Comparison of ENCODE assay signal across 10 mouse cellular contexts in genomic region chr8:70891356-70891755, GRCm38 (mm10). TPM values are rescaled to one million over a fixed set of nuclear protein-coding genes. Genes with fewer than 3 reads are reported as not detected.
A peak's percentile ranks its signal among the peaks of the same experiment; 100 is the strongest.
DNase-seq lines count a peak whose midpoint lies in the region; ATAC-seq and TF ChIP-seq lines count a peak whose summit lies in the region.
"Had no signal": no experiment of that assay in that cellular context is flagged by ENCODE, and none has a peak within 500 bp of the region (broad histone marks: within the 10 kb centered on the region; RNA-seq: fewer than 3 reads in every experiment).

No protein-coding gene starts in this region.

- TF ChIP-seq EP300 in liver, postnatal 0 days (IDR thresholded peaks at IDR 0.05; ENCODE audit: low read depth), result no peak

- H3K27me3 ChIP-seq in neural tube, embryonic 11.5 days (ENCODE audit: control insufficient read depth, insufficient read depth, low read length), result peaks cover 32% of the 10 kb centered on the region
- peaks cover 62% of the 10 kb centered on the region for H3K27me3 ChIP-seq in neural tube, embryonic 15.5 days (replicated peaks)
- no peaks in the 10 kb centered on the region for H3K27me3 ChIP-seq in kidney, adult 2 months (replicated peaks; ENCODE audit: control insufficient read depth, insufficient read depth, low read length)
- peaks cover 37% of the 10 kb centered on the region for H3K27me3 ChIP-seq in liver, postnatal 0 days (ENCODE audit: insufficient read depth, low read length)
- peaks cover 48% of the 10 kb centered on the region for H3K27me3 ChIP-seq in hindbrain, embryonic 16.5 days (replicated peaks; ENCODE audit: control insufficient read depth, insufficient read depth, low read length)

- H3K9ac ChIP-seq in neural tube, embryonic 11.5 days (ENCODE audit: low read length), result no peak overlapping the region
- no peak overlapping the region for H3K9ac ChIP-seq in neural tube, embryonic 15.5 days (replicated peaks)
- no peak overlapping the region for H3K9ac ChIP-seq in liver, postnatal 0 days (replicated peaks)
- no peak overlapping the region for H3K9ac ChIP-seq in hindbrain, embryonic 16.5 days (ENCODE audit: low read depth, low read length)
- H3K9ac ChIP-seq: neural tube, embryonic 12.5 days had no signal

- H3K4me3 ChIP-seq in neural tube, embryonic 11.5 days (ENCODE audit: low read depth, low read length), result peak overlapping the region; percentile 10; the same call in 1 of the 2 replicates
- no peak overlapping the region for H3K4me3 ChIP-seq in neural tube, embryonic 15.5 days (replicated peaks)
- H3K4me3 ChIP-seq in kidney, adult 2 months (ENCODE audit: insufficient read depth, low read depth, low read length), result no peak overlapping the region
- H3K4me3 ChIP-seq in liver, postnatal 0 days (ENCODE audit: low read depth, low read length), result no peak overlapping the region
- H3K4me3 ChIP-seq in hindbrain, embryonic 16.5 days (ENCODE audit: low read length), result no peak overlapping the region
- H3K4me3 ChIP-seq: erythroblast, embryonic 14.5 days had no signal

- peaks cover 9% of the 10 kb centered on the region for H3K4me1 ChIP-seq in neural tube, embryonic 11.5 days (ENCODE audit: control insufficient read depth, insufficient read depth, low read length)
- H3K4me1 ChIP-seq in neural tube, embryonic 15.5 days, result peaks cover 20% of the 10 kb centered on the region
- H3K4me1 ChIP-seq in kidney, adult 2 months (ENCODE audit: control insufficient read depth, insufficient read depth, low read length), result no peaks in the 10 kb centered on the region; the same call in 1 of the 2 replicates
- H3K4me1 ChIP-seq in liver, postnatal 0 days (ENCODE audit: insufficient read depth), result peaks cover 25% of the 10 kb centered on the region
- peaks cover 16% of the 10 kb centered on the region for H3K4me1 ChIP-seq in hindbrain, embryonic 16.5 days (ENCODE audit: control insufficient read depth, insufficient read depth, low read depth, low read length)

- peaks cover 14% of the 10 kb centered on the region for H3K36me3 ChIP-seq in neural tube, embryonic 11.5 days (ENCODE audit: control insufficient read depth, insufficient read depth, low read length)
- H3K36me3 ChIP-seq in neural tube, embryonic 15.5 days, result peaks cover 27% of the 10 kb centered on the region
- no peaks in the 10 kb centered on the region for H3K36me3 ChIP-seq in kidney, adult 2 months (ENCODE audit: control insufficient read depth, insufficient read depth, low read length)
- H3K36me3 ChIP-seq in liver, postnatal 0 days (replicated peaks; ENCODE audit: insufficient read depth, low read length), result peaks cover 20% of the 10 kb centered on the region
- peaks cover 25% of the 10 kb centered on the region for H3K36me3 ChIP-seq in hindbrain, embryonic 16.5 days (ENCODE audit: control insufficient read depth, insufficient read depth, low read length)

- H3K4me2 ChIP-seq in neural tube, embryonic 11.5 days (ENCODE audit: low read depth), result no peak overlapping the region
- H3K4me2 ChIP-seq in neural tube, embryonic 15.5 days, result no peak overlapping the region
- H3K4me2 ChIP-seq in liver, postnatal 0 days (ENCODE audit: low read depth, low read length), result no peak overlapping the region
- H3K4me2 ChIP-seq in hindbrain, embryonic 16.5 days (ENCODE audit: low read length), result no peak overlapping the region

- 4% methylated on average over 21 of the region's 21 CpGs for WGBS in neural tube, embryonic 11.5 days
- WGBS in neural tube, embryonic 15.5 days, result 9% methylated on average over 21 of the region's 21 CpGs
- WGBS in kidney, adult 2 months, result 11% methylated on average over 21 of the region's 21 CpGs
- 8% methylated on average over 21 of the region's 21 CpGs for WGBS in liver, postnatal 0 days (ENCODE audit: insufficient replicate concordance)
- WGBS in hindbrain, embryonic 16.5 days, result 15% methylated on average over 20 of the region's 21 CpGs

- TF ChIP-seq POLR2A in kidney, adult 2 months (IDR thresholded peaks at IDR 0.05; ENCODE audit: low read depth, low read length), result no peak

- no peak for ATAC-seq in neural tube, embryonic 11.5 days (ENCODE audit: insufficient read depth, low FRiP score, low TSS enrichment)
- no peak for ATAC-seq in neural tube, embryonic 15.5 days (ENCODE audit: low FRiP score)
- peak; percentile 60 for ATAC-seq in liver, postnatal 0 days
- no peak for ATAC-seq in hindbrain, embryonic 16.5 days

- H3K27ac ChIP-seq in neural tube, embryonic 11.5 days (ENCODE audit: low read depth, low read length), result no peak overlapping the region
- no peak overlapping the region for H3K27ac ChIP-seq in neural tube, embryonic 15.5 days (replicated peaks)
- no peak overlapping the region for H3K27ac ChIP-seq in kidney, adult 2 months (ENCODE audit: insufficient read depth, low read depth, low read length)
- no peak overlapping the region for H3K27ac ChIP-seq in liver, postnatal 0 days (ENCODE audit: low read depth)
- H3K27ac ChIP-seq in hindbrain, embryonic 16.5 days (ENCODE audit: low read depth, low read length), result no peak overlapping the region
- H3K27ac ChIP-seq: neural tube, embryonic 12.5 days had no signal

- H3K9me3 ChIP-seq in neural tube, embryonic 11.5 days (ENCODE audit: control insufficient read depth, low read length), result no peaks in the 10 kb centered on the region
- H3K9me3 ChIP-seq in neural tube, embryonic 15.5 days (replicated peaks), result no peaks in the 10 kb centered on the region
- no peaks in the 10 kb centered on the region for H3K9me3 ChIP-seq in liver, postnatal 0 days (ENCODE audit: low read length)
- peaks cover 2% of the 10 kb centered on the region; the same call in 1 of the 2 replicates for H3K9me3 ChIP-seq in hindbrain, embryonic 16.5 days (ENCODE audit: control insufficient read depth, low read length)
- H3K9me3 ChIP-seq: neural tube, embryonic 12.5 days had no signal

- DNase-seq in neural tube, embryonic 11.5 days (ENCODE audit: low spot score), result no peak
- DNase-seq in kidney, adult 2 months, result peak; percentile 73
- DNase-seq in liver, postnatal 0 days, result peak; percentile 78
- peak; percentile 73 for DNase-seq in testis, postnatal 10 days (ENCODE audit: low spot score)
- DNase-seq in frontal cortex, postnatal 14 days (ENCODE audit: low spot score in 2 of 2), result no peak
- no peak for DNase-seq in frontal cortex, postnatal 36 days (ENCODE audit: low spot score in 2 of 2)

- no peak for TF ChIP-seq CTCF in kidney, adult 2 months (conservative IDR thresholded peaks at IDR 0.05; ENCODE audit: insufficient read depth, insufficient read length, low read depth, low read length)
- no peak for TF ChIP-seq CTCF in liver, postnatal 0 days (IDR thresholded peaks at IDR 0.05; ENCODE audit: low read depth)

RNA-seq across cellular contexts. Expression of gene Slc5a5, which starts 1.2 kb away (rescaled TPM):
- polyA plus RNA-seq in neural tube, embryonic 11.5 days (2014; fragmentation: Nextera tagmentation; extraction: Ambion mirVana), result 0.87 and 1.1 TPM in 2 replicates
- polyA plus RNA-seq in neural tube, embryonic 15.5 days (2015; fragmentation: Nextera tagmentation; extraction: Ambion mirVana), result 3.0 and 3.3 TPM in 2 replicates
- polyA plus RNA-seq in kidney, adult 2 months (2012; rRNA removed), result 0.19 and 0.31 TPM in 2 replicates
- not detected in 2 replicates for polyA plus RNA-seq in liver, postnatal 0 days (2015; fragmentation: Nextera tagmentation; extraction: Ambion mirVana)
- polyA plus RNA-seq in hindbrain, embryonic 16.5 days (2015; fragmentation: Nextera tagmentation; extraction: Ambion mirVana), result 2.4 and 3.1 TPM in 2 replicates

RNA-seq across cellular contexts. Expression of gene Rpl18a, which starts 5.9 kb away (rescaled TPM):
- polyA plus RNA-seq in neural tube, embryonic 11.5 days (2014; fragmentation: Nextera tagmentation; extraction: Ambion mirVana), result 3,152 and 3,217 TPM in 2 replicates
- 2,109 and 2,618 TPM in 2 replicates for polyA plus RNA-seq in neural tube, embryonic 15.5 days (2015; fragmentation: Nextera tagmentation; extraction: Ambion mirVana)
- 3,589 and 3,709 TPM in 2 replicates for polyA plus RNA-seq in kidney, adult 2 months (2012; rRNA removed)
- polyA plus RNA-seq in liver, postnatal 0 days (2015; fragmentation: Nextera tagmentation; extraction: Ambion mirVana), result 2,490 and 2,569 TPM in 2 replicates
- polyA plus RNA-seq in hindbrain, embryonic 16.5 days (2015; fragmentation: Nextera tagmentation; extraction: Ambion mirVana), result 1,821 and 2,018 TPM in 2 replicates

RNA-seq across cellular contexts. Expression of gene Map1s, which starts 14.4 kb away (rescaled TPM):
- polyA plus RNA-seq in neural tube, embryonic 11.5 days (2014; fragmentation: Nextera tagmentation; extraction: Ambion mirVana), result 45.4 and 47.1 TPM in 2 replicates
- 59.5 and 64.6 TPM in 2 replicates for polyA plus RNA-seq in neural tube, embryonic 15.5 days (2015; fragmentation: Nextera tagmentation; extraction: Ambion mirVana)
- polyA plus RNA-seq in kidney, adult 2 months (2012; rRNA removed), result 18.4 and 24.4 TPM in 2 replicates
- 8.3 and 8.7 TPM in 2 replicates for polyA plus RNA-seq in liver, postnatal 0 days (2015; fragmentation: Nextera tagmentation; extraction: Ambion mirVana)
- 57.8 and 71.4 TPM in 2 replicates for polyA plus RNA-seq in hindbrain, embryonic 16.5 days (2015; fragmentation: Nextera tagmentation; extraction: Ambion mirVana)

RNA-seq across cellular contexts. Expression of gene Ccdc124, which starts 17.6 kb away (rescaled TPM):
- 152 and 155 TPM in 2 replicates for polyA plus RNA-seq in neural tube, embryonic 11.5 days (2014; fragmentation: Nextera tagmentation; extraction: Ambion mirVana)
- 162 and 163 TPM in 2 replicates for polyA plus RNA-seq in neural tube, embryonic 15.5 days (2015; fragmentation: Nextera tagmentation; extraction: Ambion mirVana)
- 48.9 and 49.2 TPM in 2 replicates for polyA plus RNA-seq in kidney, adult 2 months (2012; rRNA removed)
- 34.3 and 37.9 TPM in 2 replicates for polyA plus RNA-seq in liver, postnatal 0 days (2015; fragmentation: Nextera tagmentation; extraction: Ambion mirVana)
- 168 and 190 TPM in 2 replicates for polyA plus RNA-seq in hindbrain, embryonic 16.5 days (2015; fragmentation: Nextera tagmentation; extraction: Ambion mirVana)

RNA-seq across cellular contexts. Expression of gene Kcnn1, which starts 28.3 kb away (rescaled TPM):
- 14.0 and 14.1 TPM in 2 replicates for polyA plus RNA-seq in neural tube, embryonic 11.5 days (2014; fragmentation: Nextera tagmentation; extraction: Ambion mirVana)
- polyA plus RNA-seq in neural tube, embryonic 15.5 days (2015; fragmentation: Nextera tagmentation; extraction: Ambion mirVana), result 17.6 and 18.6 TPM in 2 replicates
- polyA plus RNA-seq in kidney, adult 2 months (2012; rRNA removed), result 9.4 and 11.0 TPM in 2 replicates
- 0.19 and 0.45 TPM in 2 replicates for polyA plus RNA-seq in liver, postnatal 0 days (2015; fragmentation: Nextera tagmentation; extraction: Ambion mirVana)
- 16.3 and 18.5 TPM in 2 replicates for polyA plus RNA-seq in hindbrain, embryonic 16.5 days (2015; fragmentation: Nextera tagmentation; extraction: Ambion mirVana)

Comparison
In these comparisons a context has a peak if more than half of its experiments do, and no peak if none do; other contexts are left out.
1. DNase-seq: peak in kidney, adult 2 months (single experiment), liver, postnatal 0 days (single experiment) and testis, postnatal 10 days (single experiment); none in neural tube, embryonic 11.5 days (single experiment), frontal cortex, postnatal 14 days (0 of 2) and frontal cortex, postnatal 36 days (0 of 2).